Mouse (Mus musculus) CH12.LX (cell line): ENCODE results near the gene Gm37240. TPM values are rescaled to one million over a fixed set of nuclear protein-coding genes. Genes with fewer than 3 reads are reported as not detected.

ENCODE experiments used
- DNase-seq: peaks from one replicate; pipeline ENCODE4 v3.0.0-alpha.2; 2013; ENCODE audit errors: extremely low read depth
- H3K27ac ChIP-seq: 2 replicates; pipeline ENCODE4 v1.5.1; 2012; ENCODE audit warnings: low read depth, mild to moderate bottlenecking, control low read depth, moderate library complexity; ENCODE audit not compliant: insufficient read depth
- H3K27me3 ChIP-seq: replicated peaks from 2 replicates; pipeline ENCODE3; 2012; ENCODE audit warnings: inconsistent platforms
- H3K36me3 ChIP-seq, 2 experiments: replicated peaks in 1 of 2; 2 replicates each; pipeline versions ENCODE3 to v1.6.1; 2012; ENCODE audit warnings: inconsistent platforms in 1 of 2, low read length in 1 of 2, mild to moderate bottlenecking in 1 of 2, mixed read lengths in 1 of 2, moderate library complexity in 1 of 2; ENCODE audit not compliant: control insufficient read depth in 1 of 2, insufficient read depth in 1 of 2
- H3K4me1 ChIP-seq, 2 experiments: 2 replicates each; pipeline ENCODE4 v1.6.1; 2012; ENCODE audit warnings: inconsistent platforms in 1 of 2, moderate library complexity in 1 of 2; ENCODE audit not compliant: insufficient read depth in 2 of 2, control insufficient read depth in 1 of 2
- H3K4me2 ChIP-seq: 2 replicates; pipeline ENCODE4 v1.6.1; 2012; ENCODE audit warnings: low read depth, mild to moderate bottlenecking, control low read depth; ENCODE audit not compliant: poor library complexity, insufficient read depth, severe bottlenecking
- H3K4me3 ChIP-seq, 3 experiments: fragments of 150-350 bp in 1 of 3; sonication (generic) in 1 of 3; replicated peaks in 1 of 3; 2 replicates each; pipeline versions ENCODE3 to v1.5.1; 2011 to 2012; ENCODE audit warnings: low read depth in 2 of 3, low read length in 2 of 3, mild to moderate bottlenecking in 2 of 3, moderate library complexity in 2 of 3, control low read depth in 1 of 3, improper control_type of control experiment in 1 of 3, inconsistent platforms in 1 of 3, mixed read lengths in 1 of 3; ENCODE audit not compliant: poor library complexity in 1 of 3
- H3K79me2 ChIP-seq: replicated peaks from 2 replicates; pipeline ENCODE4 v1.6.1; 2012; ENCODE audit warnings: mild to moderate bottlenecking, moderate library complexity; ENCODE audit not compliant: control insufficient read depth, poor library complexity, insufficient read depth, severe bottlenecking; ENCODE audit errors: extremely low read depth
- H3K9ac ChIP-seq: 2 replicates; pipeline ENCODE4 v1.6.1; 2012; ENCODE audit warnings: low read depth, mild to moderate bottlenecking, control low read depth, moderate library complexity; ENCODE audit not compliant: insufficient read depth
- H3K9me3 ChIP-seq: replicated peaks from 2 replicates; pipeline ENCODE3; 2012; ENCODE audit warnings: low read length, inconsistent platforms, mixed read lengths
- BHLHE40 ChIP-seq: IDR thresholded peaks from 2 replicates; pipeline ENCODE4 v1.6.1; 2011; ENCODE audit warnings: mild to moderate bottlenecking, low read depth, low read length, improper control_type of control experiment
- CHD1 ChIP-seq: IDR thresholded peaks from 2 replicates; pipeline ENCODE4 v1.6.1; 2012; ENCODE audit warnings: low read depth, low read length, improper control_type of control experiment, inconsistent platforms
- CTCF ChIP-seq, 2 experiments: IDR thresholded peaks in 1 of 2; conservative IDR thresholded peaks in 1 of 2; 2 replicates each; pipeline ENCODE4 v1.5.1; 2011 to 2012; ENCODE audit warnings: low read depth in 2 of 2, low read length in 2 of 2, improper control_type of control experiment in 1 of 2, inconsistent platforms in 1 of 2, mild to moderate bottlenecking in 1 of 2, moderate library complexity in 1 of 2
- E2F4 ChIP-seq: IDR thresholded peaks from 2 replicates; pipeline ENCODE4 v1.6.1; 2011; ENCODE audit warnings: low read depth, low read length, improper control_type of control experiment; ENCODE audit not compliant: insufficient replicate concordance
- ELF1 ChIP-seq: IDR thresholded peaks from 2 replicates; pipeline ENCODE4 v1.6.1; 2014; ENCODE audit warnings: low read depth, mild to moderate bottlenecking, inconsistent platforms, low read length, improper control_type of control experiment
- GABPA ChIP-seq: IDR thresholded peaks from 2 replicates; pipeline ENCODE4 v1.6.1; 2012; ENCODE audit warnings: low read depth, low read length, improper control_type of control experiment, inconsistent platforms; ENCODE audit not compliant: insufficient replicate concordance
- HCFC1 ChIP-seq: IDR thresholded peaks from 2 replicates; pipeline ENCODE4 v1.6.1; 2012; ENCODE audit warnings: low read depth, mild to moderate bottlenecking, inconsistent platforms, low read length, improper control_type of control experiment
- JUN ChIP-seq: IDR thresholded peaks from 2 replicates; pipeline ENCODE4 v1.6.1; 2011; ENCODE audit warnings: low read depth, mild to moderate bottlenecking, low read length, improper control_type of control experiment, moderate library complexity; ENCODE audit not compliant: insufficient read depth
- JUND ChIP-seq: conservative IDR thresholded peaks from 2 replicates; pipeline ENCODE4 v1.6.1; 2011; ENCODE audit warnings: low read depth, low read length, improper control_type of control experiment
- KAT2A ChIP-seq: IDR thresholded peaks from 2 replicates; pipeline ENCODE4 v1.6.1; 2012; ENCODE audit warnings: low read length, improper control_type of control experiment, inconsistent platforms; ENCODE audit not compliant: insufficient replicate concordance
- MAFK ChIP-seq: IDR thresholded peaks from 2 replicates; pipeline ENCODE4 v1.6.1; 2011; ENCODE audit warnings: low read length, improper control_type of control experiment; ENCODE audit not compliant: insufficient replicate concordance
- MAX ChIP-seq: IDR thresholded peaks from 2 replicates; pipeline ENCODE4 v1.6.1; 2011; ENCODE audit warnings: low read length, improper control_type of control experiment
- MAZ ChIP-seq: IDR thresholded peaks from 2 replicates; pipeline ENCODE4 v1.6.1; 2012; ENCODE audit warnings: low read depth, mild to moderate bottlenecking, inconsistent platforms, low read length, improper control_type of control experiment, moderate library complexity
- MEF2A ChIP-seq: IDR thresholded peaks from 2 replicates; pipeline ENCODE4 v1.6.1; 2014; ENCODE audit warnings: low read depth, mild to moderate bottlenecking, inconsistent platforms, low read length, improper control_type of control experiment, borderline replicate concordance
- MYC ChIP-seq: IDR thresholded peaks from 2 replicates; pipeline ENCODE4 v1.6.1; 2011; ENCODE audit warnings: low read depth, mild to moderate bottlenecking, improper control_type of control experiment, low read length
- NELFE ChIP-seq: IDR thresholded peaks from 2 replicates; pipeline ENCODE4 v1.6.1; 2011; ENCODE audit warnings: low read depth, low read length, improper control_type of control experiment
- NRF1 ChIP-seq: IDR thresholded peaks from 2 replicates; pipeline ENCODE4 v1.6.1; 2014; ENCODE audit warnings: low read depth, mild to moderate bottlenecking, inconsistent platforms, low read length, improper control_type of control experiment, moderate library complexity
- POLR2A ChIP-seq: IDR thresholded peaks from 2 replicates; pipeline ENCODE4 v1.6.1; 2011; ENCODE audit warnings: low read depth, mild to moderate bottlenecking, improper control_type of control experiment, low read length
- POLR2AphosphoS2 ChIP-seq: IDR thresholded peaks from 2 replicates; pipeline ENCODE4 v1.6.1; 2011; ENCODE audit warnings: low read depth, low read length, improper control_type of control experiment
- SIN3A ChIP-seq: IDR thresholded peaks from 2 replicates; pipeline ENCODE4 v1.6.1; 2012; ENCODE audit warnings: low read length, improper control_type of control experiment, inconsistent platforms
- SMC3 ChIP-seq: IDR thresholded peaks from 2 replicates; pipeline ENCODE4 v1.6.1; 2011; ENCODE audit warnings: low read depth, low read length, improper control_type of control experiment
- TBP ChIP-seq: conservative IDR thresholded peaks from 2 replicates; pipeline ENCODE4 v1.6.1; 2011; ENCODE audit warnings: low read depth, low read length, improper control_type of control experiment
- TCF12 ChIP-seq: IDR thresholded peaks from 2 replicates; pipeline ENCODE4 v1.6.1; 2014; ENCODE audit warnings: low read depth, mild to moderate bottlenecking, inconsistent platforms, low read length, improper control_type of control experiment
- ZMIZ1 ChIP-seq: IDR thresholded peaks from 2 replicates; pipeline ENCODE4 v1.6.1; 2012; ENCODE audit warnings: low read depth, mild to moderate bottlenecking, inconsistent platforms, low read length, improper control_type of control experiment
- ZNF384 ChIP-seq: IDR thresholded peaks from 2 replicates; pipeline ENCODE4 v1.6.1; 2012; ENCODE audit warnings: low read depth, low read length, improper control_type of control experiment, inconsistent platforms
- dilution Hi-C: fragments of 300-500 bp; cut with MboI; formaldehyde crosslinking; loops from 2 replicates; pipeline ENCODE4 v1.14.3; 2020; ENCODE audit warnings: low sequenced_read_pairs; ENCODE audit not compliant: extremely low pct_unique_long_range_greater_than_20kb, extremely low pct_ligation_motif_present
- in situ Hi-C: fragments of 300-500 bp; cut with MboI; formaldehyde crosslinking; loops from 3 replicates; pipeline ENCODE4 v1.14.3; 2019; ENCODE audit warnings: low sequenced_read_pairs, low pct_ligation_motif_present, low pct_unique_long_range_greater_than_20kb, mixed read lengths
- polyA plus RNA-seq: library from polyadenylated mRNA; unstranded; fragments of >175 nt; gene quantifications from 2 replicates; pipeline ENCODE4 v1.2.1, GENCODE M21; 2012; ENCODE audit warnings: low read depth; ENCODE audit not compliant: insufficient read length
- total RNA-seq, 2 experiments: library from RNA; depleted of rRNA; stranded (reverse); fragments of 300-350 nt in 1 of 2; fragments of >200 nt in 1 of 2; gene quantifications; 2 replicates each; pipeline ENCODE4 v1.2.3; 2012 to 2014

Gene Gm37240
- total and polyA plus RNA-seq, 3 experiments: 0.08 to 0.19 (median 0.14) TPM

GRCm38 (mm10) chr3:84663858-84664257 lies 1223.5 kb downstream of the Gm37240 start:
- Histone ChIP-seq H3K79me2 (peaks cover 49% of the 10 kb centered on the region), H3K4me3 (peak overlapping the region in 1 of 3 experiments; percentile 34), H3K4me2 (peak overlapping the region; percentile 87; the same call in 1 of the 2 replicates), H3K9me3 (peaks cover 2% of the 10 kb centered on the region), H3K27ac (peak overlapping the region; percentile 98), H3K27me3 (no peaks in the 10 kb centered on the region), H3K36me3 (peaks cover 0 to 45% of the 10 kb centered on the region in 2 experiments), H3K9ac (no peak overlapping the region), H3K4me1 (peaks cover 43 to 72% of the 10 kb centered on the region in 2 experiments)
- in situ Hi-C loops (loop anchor here (25.0 kb wide), 1 partner anchor 327 kb away; no protein-coding TSS in a partner anchor), dilution Hi-C loops (no loop called here)
- no peak for DNase-seq
- TF ChIP-seq SIN3A (no peak), TCF12 (no peak), GABPA (no peak), HCFC1 (no peak), MAX (no peak), BHLHE40 (no peak), MAFK (no peak), POLR2A (no peak), MYC (no peak), KAT2A (no peak), MAZ (no peak), ELF1 (no peak), TBP (no peak), JUN (no peak), NELFE (no peak), ZMIZ1 (no peak), CTCF (conservative IDR thresholded peaks at IDR 0.05 in 1 of 2, IDR thresholded peaks at IDR 0.05 in 1 of 2; ENCODE audit: low read depth in 2 of 2, low read length in 2 of 2) (no peak), E2F4 (no peak), NRF1 (no peak)

GRCm38 (mm10) chr3:84663079-84663478 lies 1224.2 kb downstream of the Gm37240 start:
- dilution Hi-C loops: no loop called here
- peaks cover 5 to 52% of the 10 kb centered on the region in 2 experiments for H3K36me3 ChIP-seq
- H3K4me3 ChIP-seq: no peak overlapping the region
- DNase-seq: no peak
- TF ChIP-seq ZNF384 (no peak), SMC3 (no peak), POLR2AphosphoS2 (no peak), POLR2A (no peak), JUND (no peak), MEF2A (no peak), CHD1 (no peak)
- in situ Hi-C loops: loop anchor here (25.0 kb wide), 1 partner anchor 326 kb away; no protein-coding TSS in a partner anchor
- no peak overlapping the region for H3K4me2 ChIP-seq
- peaks cover 46 to 73% of the 10 kb centered on the region in 2 experiments for H3K4me1 ChIP-seq
- H3K27me3 ChIP-seq: no peaks in the 10 kb centered on the region
- H3K9me3 ChIP-seq: peaks cover 9% of the 10 kb centered on the region
- H3K27ac ChIP-seq: peak overlapping the region; percentile 98
- H3K79me2 ChIP-seq: peaks cover 49% of the 10 kb centered on the region
- no peak overlapping the region for H3K9ac ChIP-seq
